26 mouse cellular contexts compared by ENCODE assay signal in genomic region chr1:129519751-129520150, GRCm38 (mm10).
A peak's percentile ranks its signal among the peaks of the same experiment; 100 is the strongest.
DNase-seq lines count a peak whose midpoint lies in the region; ATAC-seq lines count a peak whose summit lies in the region.
"Had no signal": no experiment of that assay in that cellular context is flagged by ENCODE, and none has a peak within 500 bp of the region (broad histone marks: within the 10 kb centered on the region; RNA-seq: fewer than 3 reads in every experiment).

No protein-coding gene starts in this region.

- WGBS in forebrain, embryonic 13.5 days = 82% methylated on average over 5 of the region's 5 CpGs
- 60% methylated on average over 5 of the region's 5 CpGs for WGBS in forebrain, embryonic 15.5 days
- 71% methylated on average over 5 of the region's 5 CpGs for WGBS in liver, embryonic 12.5 days (ENCODE audit: insufficient replicate concordance)

- H3K9ac ChIP-seq in forebrain, embryonic 13.5 days = no peak overlapping the region
- no peak overlapping the region for H3K9ac ChIP-seq in forebrain, embryonic 15.5 days (replicated peaks)
- no peak overlapping the region for H3K9ac ChIP-seq in liver, embryonic 12.5 days
- H3K9ac ChIP-seq: embryonic facial prominence, embryonic 13.5 days; heart, embryonic 12.5 days; heart, embryonic 15.5 days; hindbrain, embryonic 15.5 days had no signal

- peak; percentile 19 for DNase-seq in layer of hippocampus, adult 11-12 months (ENCODE audit: low spot score)
- DNase-seq in layer of hippocampus, postnatal 10 days (ENCODE audit: low spot score in 2 of 2) = no peak
- DNase-seq in layer of hippocampus, adult 8-10 months (ENCODE audit: low spot score in 2 of 2) = peak; percentile 7 to 34
- peak; percentile 6 to 40 for DNase-seq in layer of hippocampus, postnatal 36 days
- no peak for DNase-seq in right cerebral cortex, postnatal 25 days
- DNase-seq: adrenal gland, adult 8-10 months; adrenal gland, postnatal 25 days; cerebellum, adult 11-12 months; cerebellum, adult 8-10 months; cerebellum, postnatal 10 days; cerebellum, postnatal 36 days; embryo, embryonic 11 days; gastrocnemius, postnatal 25 days; heart, adult 18-20 months; heart, postnatal 10 days; heart, postnatal 36 days had no signal

- ATAC-seq in forebrain, embryonic 13.5 days = 0 out of 2 replicates have a peak, but pooled peaks have one; percentile 13
- ATAC-seq in forebrain, embryonic 15.5 days (replicated peaks) = no peak; the same call in 1 of the 2 replicates
- ATAC-seq in liver, embryonic 12.5 days = no peak
- ATAC-seq: activated CD4-positive, CD25-positive, alpha-beta regulatory T cell, adult 4 months had no signal

- H3K9me3 ChIP-seq in forebrain, embryonic 13.5 days (replicated peaks) = no peaks in the 10 kb centered on the region
- H3K9me3 ChIP-seq in forebrain, embryonic 15.5 days = no peaks in the 10 kb centered on the region
- no peaks in the 10 kb centered on the region for H3K9me3 ChIP-seq in liver, embryonic 12.5 days (replicated peaks)
- H3K9me3 ChIP-seq: embryonic facial prominence, embryonic 10.5 days; embryonic facial prominence, embryonic 13.5 days; heart, embryonic 12.5 days; heart, embryonic 15.5 days; hindbrain, embryonic 15.5 days had no signal

- H3K4me1 ChIP-seq in forebrain, embryonic 13.5 days = no peaks in the 10 kb centered on the region
- H3K4me1 ChIP-seq in forebrain, embryonic 15.5 days = no peaks in the 10 kb centered on the region
- no peaks in the 10 kb centered on the region for H3K4me1 ChIP-seq in liver, embryonic 12.5 days
- H3K4me1 ChIP-seq: embryonic facial prominence, embryonic 10.5 days; embryonic facial prominence, embryonic 13.5 days; heart, embryonic 12.5 days; heart, embryonic 15.5 days; hindbrain, embryonic 15.5 days had no signal

- H3K4me2 ChIP-seq in forebrain, embryonic 13.5 days = no peak overlapping the region
- no peak overlapping the region for H3K4me2 ChIP-seq in forebrain, embryonic 15.5 days (replicated peaks)
- no peak overlapping the region for H3K4me2 ChIP-seq in liver, embryonic 12.5 days
- H3K4me2 ChIP-seq: embryonic facial prominence, embryonic 13.5 days; heart, embryonic 12.5 days; heart, embryonic 15.5 days; hindbrain, embryonic 15.5 days had no signal

- no peaks in the 10 kb centered on the region for H3K27me3 ChIP-seq in forebrain, embryonic 13.5 days
- H3K27me3 ChIP-seq in forebrain, embryonic 15.5 days = no peaks in the 10 kb centered on the region
- H3K27me3 ChIP-seq in liver, embryonic 12.5 days (replicated peaks) = no peaks in the 10 kb centered on the region
- H3K27me3 ChIP-seq: embryonic facial prominence, embryonic 13.5 days; heart, embryonic 12.5 days; heart, embryonic 15.5 days; hindbrain, embryonic 15.5 days had no signal

- H3K27ac ChIP-seq in forebrain, embryonic 13.5 days = no peak overlapping the region
- H3K27ac ChIP-seq in forebrain, embryonic 15.5 days (replicated peaks) = no peak overlapping the region
- H3K27ac ChIP-seq in liver, embryonic 12.5 days = no peak overlapping the region
- H3K27ac ChIP-seq: embryonic facial prominence, embryonic 10.5 days; embryonic facial prominence, embryonic 13.5 days; heart, embryonic 15.5 days; hindbrain, embryonic 15.5 days had no signal

- no peaks in the 10 kb centered on the region for H3K36me3 ChIP-seq in forebrain, embryonic 13.5 days (ENCODE audit: poor library complexity, severe bottlenecking)
- no peaks in the 10 kb centered on the region for H3K36me3 ChIP-seq in forebrain, embryonic 15.5 days
- H3K36me3 ChIP-seq in liver, embryonic 12.5 days = no peaks in the 10 kb centered on the region
- H3K36me3 ChIP-seq: embryonic facial prominence, embryonic 10.5 days; embryonic facial prominence, embryonic 13.5 days; heart, embryonic 12.5 days; heart, embryonic 15.5 days; hindbrain, embryonic 15.5 days had no signal

- no peak overlapping the region for H3K4me3 ChIP-seq in forebrain, embryonic 13.5 days
- H3K4me3 ChIP-seq in forebrain, embryonic 15.5 days = no peak overlapping the region
- H3K4me3 ChIP-seq in liver, embryonic 12.5 days = no peak overlapping the region
- H3K4me3 ChIP-seq: embryonic facial prominence, embryonic 10.5 days; embryonic facial prominence, embryonic 13.5 days; erythroblast, embryonic 14.5 days; heart, embryonic 12.5 days; heart, embryonic 15.5 days; hindbrain, embryonic 15.5 days had no signal

Comparison
In these comparisons a context has a peak if more than half of its experiments do, and no peak if none do; other contexts are left out.
1. DNase-seq: peak in layer of hippocampus, adult 11-12 months (single experiment), layer of hippocampus, adult 8-10 months (2 of 2) and layer of hippocampus, postnatal 36 days (2 of 2); none in layer of hippocampus, postnatal 10 days (0 of 2) and right cerebral cortex, postnatal 25 days (single experiment).